Mouse (Mus musculus): ENCODE results near the gene Trnau1ap. TPM values are rescaled to one million over a fixed set of nuclear protein-coding genes. Genes with fewer than 3 reads are reported as not detected.

The Trnau1ap gene
- polyA plus RNA-seq (2012; rRNA removed) (30.4 and 36.6 TPM in 2 replicates), polyA plus RNA-seq (2014; fragmentation: Nextera tagmentation; extraction: Ambion mirVana) (74.4 and 77.5 TPM in 2 replicates)

GRCm38 (mm10) chr4:132329115-132329834 is at the start of gene Trnau1ap:
TSS of gene Trnau1ap (minus strand) at chr4:132329538.
- Histone ChIP-seq H3K27me3 (ENCODE audit: control insufficient read depth, insufficient read depth, low read length) (no peaks in the 10 kb centered on the region), H3K4me2 (replicated peaks; ENCODE audit: low read depth, low read length, severe bottlenecking) (peak within 1 kb of the TSS; percentile 65), H3K4me3 (replicated peaks; ENCODE audit: low read length) (peak within 1 kb of the TSS; percentile 69), H3K36me3 (ENCODE audit: control insufficient read depth, insufficient read depth, low read length) (peaks cover 52% of the 10 kb centered on the region), H3K27ac (replicated peaks; ENCODE audit: low read depth, low read length) (peak within 1 kb of the TSS; percentile 61), H3K4me1 (ENCODE audit: control insufficient read depth, insufficient read depth, low read length) (peaks cover 10% of the 10 kb centered on the region), H3K9ac (ENCODE audit: low read depth, low read length, severe bottlenecking) (peak within 1 kb of the TSS; percentile 83), H3K9me3 (ENCODE audit: control insufficient read depth, low read length) (no peaks in the 10 kb centered on the region)
- peak; percentile 95 for ATAC-seq (ENCODE audit: low FRiP score, low read depth)
- peak; percentile 92 for DNase-seq (ENCODE audit: low spot score)
- peak; percentile 81; the same call in 1 of the 2 replicates for TF ChIP-seq POLR2A (IDR thresholded peaks at IDR 0.05; ENCODE audit: borderline replicate concordance, extremely low read depth, insufficient read depth, insufficient read length)
- WGBS = under 1% methylated on average over 52 of the region's 52 CpGs

GRCm38 (mm10) chr4:132373820-132374219 is 44.5 kb upstream of the Trnau1ap start:
- Histone ChIP-seq H3K4me1 (ENCODE audit: control insufficient read depth, insufficient read depth, low read length) (no peaks in the 10 kb centered on the region), H3K9me3 (ENCODE audit: control insufficient read depth, low read length) (no peaks in the 10 kb centered on the region), H3K27me3 (ENCODE audit: control insufficient read depth, insufficient read depth, low read length) (no peaks in the 10 kb centered on the region), H3K4me3 (replicated peaks; ENCODE audit: low read length) (no peak overlapping the region), H3K27ac (replicated peaks; ENCODE audit: low read depth, low read length) (no peak overlapping the region), H3K4me2 (replicated peaks; ENCODE audit: low read depth, low read length, severe bottlenecking) (no peak overlapping the region), H3K36me3 (ENCODE audit: control insufficient read depth, insufficient read depth, low read length) (peaks cover 79% of the 10 kb centered on the region), H3K9ac (ENCODE audit: low read depth, low read length, severe bottlenecking) (no peak overlapping the region)
- ATAC-seq (ENCODE audit: low FRiP score, low read depth) = no peak
- no peak for DNase-seq (ENCODE audit: low spot score)
- no peak for TF ChIP-seq POLR2A (IDR thresholded peaks at IDR 0.05; ENCODE audit: borderline replicate concordance, extremely low read depth, insufficient read depth, insufficient read length)
- 100% methylated on average over 1 of the region's 1 CpGs for WGBS

- H3K4me3 ChIP-seq (replicated peaks; ENCODE audit: low read length) = no peak overlapping the region
- TF ChIP-seq POLR2A (IDR thresholded peaks at IDR 0.05; ENCODE audit: borderline replicate concordance, extremely low read depth, insufficient read depth, insufficient read length) = no peak
- WGBS = 87% methylated on average over 8 of the region's 8 CpGs
- no peak for ATAC-seq (ENCODE audit: low FRiP score, low read depth)
- H3K4me1 ChIP-seq (ENCODE audit: control insufficient read depth, insufficient read depth, low read length) = no peaks in the 10 kb centered on the region
- no peak for DNase-seq (ENCODE audit: low spot score)
- no peaks in the 10 kb centered on the region for H3K9me3 ChIP-seq (ENCODE audit: control insufficient read depth, low read length)
- no peak overlapping the region for H3K9ac ChIP-seq (ENCODE audit: low read depth, low read length, severe bottlenecking)
- peaks cover 79% of the 10 kb centered on the region for H3K36me3 ChIP-seq (ENCODE audit: control insufficient read depth, insufficient read depth, low read length)
- no peaks in the 10 kb centered on the region for H3K27me3 ChIP-seq (ENCODE audit: control insufficient read depth, insufficient read depth, low read length)
- no peak overlapping the region for H3K4me2 ChIP-seq (replicated peaks; ENCODE audit: low read depth, low read length, severe bottlenecking)
- no peak overlapping the region for H3K27ac ChIP-seq (replicated peaks; ENCODE audit: low read depth, low read length)
Measured at GRCm38 (mm10) chr4:132369953-132370750, 40.8 kb upstream of the Trnau1ap start.

DNA sequence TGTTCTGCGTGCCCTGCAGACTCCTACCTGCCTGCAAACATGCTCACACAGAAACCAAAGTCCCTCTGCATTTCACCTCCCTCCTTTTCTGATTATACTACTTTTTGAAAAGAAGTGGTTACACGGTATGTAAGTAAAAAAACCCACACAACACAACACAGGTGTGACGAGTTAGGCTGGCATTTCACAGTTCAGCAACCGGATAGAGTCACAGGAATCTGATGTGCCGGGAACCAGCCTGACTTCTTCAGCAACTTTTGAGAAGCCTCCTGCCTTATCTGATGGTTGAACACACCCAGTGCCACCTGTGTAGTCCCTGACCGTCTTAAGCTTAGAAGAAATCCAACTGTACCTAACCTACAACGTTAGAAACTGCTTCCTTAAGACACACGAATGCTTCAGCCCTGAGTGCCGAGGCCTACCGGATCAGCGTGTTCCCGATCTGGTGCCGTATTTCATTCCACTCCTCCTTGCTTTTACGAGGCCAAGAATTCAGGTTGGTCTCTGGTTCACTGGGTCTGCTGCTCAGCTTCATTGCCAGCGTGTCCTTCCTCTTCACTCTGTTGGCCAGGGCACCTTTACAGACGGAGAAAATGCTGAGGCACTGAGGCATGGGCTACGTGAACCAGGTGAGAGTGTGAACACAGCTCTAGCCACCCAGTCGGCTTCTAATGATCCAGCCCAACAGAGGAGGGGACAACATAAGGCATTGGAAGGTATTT is 38.3 kb upstream of the Trnau1ap start:
- WGBS = 88% methylated on average over 18 of the region's 18 CpGs
- no peak overlapping the region for H3K4me3 ChIP-seq (replicated peaks; ENCODE audit: low read length)
- no peak overlapping the region for H3K27ac ChIP-seq (replicated peaks; ENCODE audit: low read depth, low read length)
- ATAC-seq (ENCODE audit: low FRiP score, low read depth) (no peak), DNase-seq (ENCODE audit: low spot score) (no peak)
- no peaks in the 10 kb centered on the region for H3K9me3 ChIP-seq (ENCODE audit: control insufficient read depth, low read length)
- H3K4me1 ChIP-seq (ENCODE audit: control insufficient read depth, insufficient read depth, low read length) = no peaks in the 10 kb centered on the region
- peaks cover 90% of the 10 kb centered on the region for H3K36me3 ChIP-seq (ENCODE audit: control insufficient read depth, insufficient read depth, low read length)
- no peak overlapping the region for H3K4me2 ChIP-seq (replicated peaks; ENCODE audit: low read depth, low read length, severe bottlenecking)
- TF ChIP-seq POLR2A (IDR thresholded peaks at IDR 0.05; ENCODE audit: borderline replicate concordance, extremely low read depth, insufficient read depth, insufficient read length) = no peak
- no peaks in the 10 kb centered on the region for H3K27me3 ChIP-seq (ENCODE audit: control insufficient read depth, insufficient read depth, low read length)
- no peak overlapping the region for H3K9ac ChIP-seq (ENCODE audit: low read depth, low read length, severe bottlenecking)

Measured in limb, embryonic 14.5 days (tissue).